Mouse (Mus musculus) thymus, adult 18-20 months (tissue): ENCODE measurements at regions not wholly inside any gene's neighbourhood (a gene's known extent, or its start where the extent isn't known, plus 50 kb on each side); places are given as distances from the start of the nearest gene placed in this dataset.
"Not testable (repeated sequence)": the region's sequence is repeated elsewhere in the genome, so short reads cannot be mapped to it uniquely, and the experiment has no call there.

ENCODE experiments used
- DNase-seq, 2 experiments: peaks; one replicate each; pipeline ENCODE4 v3.0.0; 2022; ENCODE audit warnings: mixed read lengths in 2 of 2

GRCm38 (mm10) chr2:57185151-57185550, 52.3 kb upstream of the Gpd2 start:
- DNase-seq = no peak

GRCm38 (mm10) chr2:57183108-57183507, 54.3 kb upstream of the Gpd2 start:
- not testable (repeated sequence) for DNase-seq

- peak; percentile 87 to 88 for DNase-seq
Measured at GRCm38 (mm10) chr2:57181692-57182541, 55.5 kb upstream of the Gpd2 start.

- DNase-seq = no peak
Measured at GRCm38 (mm10) chr2:57181350-57181691, 56.1 kb upstream of the Gpd2 start.

GRCm38 (mm10) chr2:57178056-57178455, 54.3 kb upstream of the Nr4a2 start:
- DNase-seq = no peak

GRCm38 (mm10) chr2:57176547-57176946, 52.7 kb upstream of the Nr4a2 start:
- no peak for DNase-seq

- DNase-seq = no peak
Measured at GRCm38 (mm10) chr2:57175219-57175618, 51.4 kb upstream of the Nr4a2 start.
